Comparison of ENCODE assay signal across 18 mouse cellular contexts in the genomic region with DNA sequence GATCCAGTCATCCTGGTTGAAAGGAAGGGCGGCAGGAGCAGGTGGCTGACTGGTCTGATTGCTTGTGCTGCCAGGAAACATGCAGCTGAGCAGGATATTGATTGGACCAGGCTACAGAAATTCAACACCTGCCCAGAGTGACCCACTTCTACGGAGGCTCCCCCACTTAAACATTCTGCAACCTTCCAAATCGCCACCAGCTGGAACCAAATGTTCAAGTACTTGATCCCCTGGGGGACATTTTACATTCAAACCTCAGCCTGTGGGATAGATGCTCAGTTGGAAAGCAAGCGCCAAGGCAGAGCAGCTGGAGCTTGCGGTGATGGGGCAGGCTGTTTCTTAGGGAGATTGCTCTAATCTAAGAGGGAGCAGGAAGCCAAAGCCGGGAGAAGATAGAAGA. TPM values are rescaled to one million over a fixed set of nuclear protein-coding genes. Genes with fewer than 3 reads are reported as not detected.
A peak's percentile ranks its signal among the peaks of the same experiment; 100 is the strongest.
DNase-seq lines count a peak whose midpoint lies in the region; ATAC-seq lines count a peak whose summit lies in the region.
"Had no signal": no experiment of that assay in that cellular context is flagged by ENCODE, and none has a peak within 500 bp of the region (broad histone marks: within the 10 kb centered on the region; RNA-seq: fewer than 3 reads in every experiment).

No protein-coding gene starts in this region.

- H3K27ac ChIP-seq in embryonic facial prominence, embryonic 14.5 days (replicated peaks; ENCODE audit: low read depth, low read length), result no peak overlapping the region
- no peak overlapping the region for H3K27ac ChIP-seq in embryonic facial prominence, embryonic 10.5 days (replicated peaks)
- H3K27ac ChIP-seq in heart, embryonic 10.5 days, result no peak overlapping the region
- H3K27ac ChIP-seq in neural tube, embryonic 13.5 days (replicated peaks), result peak overlapping the region; percentile 13; the same call in 1 of the 2 replicates
- H3K27ac ChIP-seq: intestine, embryonic 15.5 days; kidney, embryonic 15.5 days; limb, embryonic 13.5 days; liver, embryonic 15.5 days had no signal

- DNase-seq in embryonic facial prominence, embryonic 14.5 days (ENCODE audit: low spot score), result peak; percentile 59
- DNase-seq in embryonic facial prominence, embryonic 10.5 days (ENCODE audit: low spot score), result no peak
- peak; percentile 59 to 74 for DNase-seq in heart, adult 9 months (ENCODE audit: low spot score in 2 of 2)
- no peak for DNase-seq in heart, embryonic 10.5 days (ENCODE audit: low spot score)
- DNase-seq in neural tube, embryonic 10.5 days (ENCODE audit: extremely low spot score, low spot score), result no peak
- no peak for DNase-seq in adrenal gland, postnatal 10 days
- DNase-seq in thymus, postnatal 14 days, result no peak
- DNase-seq: cerebellum, postnatal 14 days; midbrain, embryonic 14.5 days; right cerebral cortex, postnatal 25 days; thymus, postnatal 25 days had no signal

- no peak overlapping the region for H3K9ac ChIP-seq in embryonic facial prominence, embryonic 14.5 days (ENCODE audit: low read depth, low read length)
- H3K9ac ChIP-seq in neural tube, embryonic 13.5 days, result no peak overlapping the region
- H3K9ac ChIP-seq: intestine, embryonic 15.5 days; kidney, embryonic 15.5 days; limb, embryonic 13.5 days; liver, embryonic 15.5 days had no signal

- no peak overlapping the region for H3K4me3 ChIP-seq in embryonic facial prominence, embryonic 14.5 days (ENCODE audit: low read depth, low read length)
- H3K4me3 ChIP-seq in embryonic facial prominence, embryonic 10.5 days, result no peak overlapping the region
- H3K4me3 ChIP-seq in heart, embryonic 10.5 days, result no peak overlapping the region
- no peak overlapping the region for H3K4me3 ChIP-seq in neural tube, embryonic 13.5 days
- H3K4me3 ChIP-seq: intestine, embryonic 15.5 days; kidney, embryonic 15.5 days; limb, embryonic 13.5 days; liver, embryonic 15.5 days had no signal

- peaks cover 5% of the 10 kb centered on the region; the same call in 1 of the 2 replicates for H3K4me1 ChIP-seq in embryonic facial prominence, embryonic 14.5 days (ENCODE audit: control insufficient read depth, insufficient read depth, low read length)
- no peaks in the 10 kb centered on the region for H3K4me1 ChIP-seq in embryonic facial prominence, embryonic 10.5 days
- peaks cover 7% of the 10 kb centered on the region for H3K4me1 ChIP-seq in heart, embryonic 10.5 days
- H3K4me1 ChIP-seq in neural tube, embryonic 13.5 days (replicated peaks), result peaks cover 7% of the 10 kb centered on the region; the same call in 1 of the 2 replicates
- H3K4me1 ChIP-seq: intestine, embryonic 15.5 days; kidney, embryonic 15.5 days; limb, embryonic 13.5 days; liver, embryonic 15.5 days had no signal

- no peaks in the 10 kb centered on the region for H3K36me3 ChIP-seq in embryonic facial prominence, embryonic 14.5 days (ENCODE audit: control insufficient read depth, insufficient read depth, low read length)
- no peaks in the 10 kb centered on the region for H3K36me3 ChIP-seq in embryonic facial prominence, embryonic 10.5 days (replicated peaks)
- H3K36me3 ChIP-seq in heart, embryonic 10.5 days, result no peaks in the 10 kb centered on the region
- no peaks in the 10 kb centered on the region for H3K36me3 ChIP-seq in neural tube, embryonic 13.5 days
- H3K36me3 ChIP-seq: intestine, embryonic 15.5 days; kidney, embryonic 15.5 days; limb, embryonic 13.5 days; liver, embryonic 15.5 days had no signal

- no peaks in the 10 kb centered on the region for H3K9me3 ChIP-seq in embryonic facial prominence, embryonic 14.5 days (ENCODE audit: control insufficient read depth, low read length)
- no peaks in the 10 kb centered on the region for H3K9me3 ChIP-seq in embryonic facial prominence, embryonic 10.5 days
- H3K9me3 ChIP-seq in heart, embryonic 10.5 days, result no peaks in the 10 kb centered on the region
- no peaks in the 10 kb centered on the region for H3K9me3 ChIP-seq in neural tube, embryonic 13.5 days
- H3K9me3 ChIP-seq: intestine, embryonic 15.5 days; kidney, embryonic 15.5 days; liver, embryonic 15.5 days had no signal

- no peak for ATAC-seq in embryonic facial prominence, embryonic 14.5 days (ENCODE audit: low read depth)
- ATAC-seq in neural tube, embryonic 13.5 days (ENCODE audit: low read depth), result peak; percentile 43; the same call in 1 of the 2 replicates
- ATAC-seq: forebrain, embryonic 16.5 days; intestine, embryonic 15.5 days; lung, postnatal 0 days had no signal

- WGBS in embryonic facial prominence, embryonic 14.5 days, result 43% methylated on average over 6 of the region's 6 CpGs
- whole genome bisulfite sequencing in embryonic facial prominence, embryonic 10.5 days, result 53% methylated on average over 6 of the region's 6 CpGs
- WGBS in heart, embryonic 10.5 days, result 51% methylated on average over 6 of the region's 6 CpGs
- WGBS in neural tube, embryonic 13.5 days, result 23% methylated on average over 6 of the region's 6 CpGs

- H3K4me2 ChIP-seq in embryonic facial prominence, embryonic 14.5 days (ENCODE audit: low read depth, low read length), result no peak overlapping the region
- H3K4me2 ChIP-seq in neural tube, embryonic 13.5 days, result no peak overlapping the region
- H3K4me2 ChIP-seq: intestine, embryonic 15.5 days; kidney, embryonic 15.5 days; limb, embryonic 13.5 days; liver, embryonic 15.5 days had no signal

- H3K27me3 ChIP-seq in embryonic facial prominence, embryonic 14.5 days (replicated peaks; ENCODE audit: control insufficient read depth, insufficient read depth, low read length), result no peaks in the 10 kb centered on the region
- no peaks in the 10 kb centered on the region for H3K27me3 ChIP-seq in embryonic facial prominence, embryonic 10.5 days (replicated peaks; ENCODE audit: low read depth, poor library complexity, severe bottlenecking)
- no peaks in the 10 kb centered on the region for H3K27me3 ChIP-seq in heart, embryonic 10.5 days (ENCODE audit: insufficient read depth, poor library complexity, severe bottlenecking)
- H3K27me3 ChIP-seq in neural tube, embryonic 13.5 days, result no peaks in the 10 kb centered on the region
- H3K27me3 ChIP-seq: intestine, embryonic 15.5 days; kidney, embryonic 15.5 days; limb, embryonic 13.5 days; liver, embryonic 15.5 days had no signal

RNA-seq across cellular contexts. Expression of gene Ranbp9, which starts 35.8 kb away (rescaled TPM):
- 11.2 and 13.6 TPM in 2 replicates for polyA plus RNA-seq in embryonic facial prominence, embryonic 14.5 days (2014; fragmentation: Nextera tagmentation; extraction: Ambion mirVana)
- polyA plus RNA-seq in embryonic facial prominence, embryonic 10.5 days (2016; fragmentation: Nextera tagmentation; extraction: Ambion mirVana), result 7.8 and 8.0 TPM in 2 replicates
- 6.8 and 11.6 TPM in 2 replicates for polyA plus RNA-seq in heart, embryonic 10.5 days (2016; fragmentation: Nextera tagmentation; extraction: Ambion mirVana)
- 13.3 and 14.2 TPM in 2 replicates for polyA plus RNA-seq in neural tube, embryonic 13.5 days (2015; fragmentation: Nextera tagmentation; extraction: Ambion mirVana)
- 10 to 100 TPM; 53.1 to 59.9 TPM for total RNA-seq in adrenal gland, postnatal 10 days (2021)

RNA-seq across cellular contexts. Expression of gene Mcur1, which starts 43.1 kb away (rescaled TPM):
- 14.5 and 15.5 TPM in 2 replicates for polyA plus RNA-seq in embryonic facial prominence, embryonic 14.5 days (2014; fragmentation: Nextera tagmentation; extraction: Ambion mirVana)
- polyA plus RNA-seq in embryonic facial prominence, embryonic 10.5 days (2016; fragmentation: Nextera tagmentation; extraction: Ambion mirVana), result 9.5 and 10.1 TPM in 2 replicates
- polyA plus RNA-seq in heart, embryonic 10.5 days (2016; fragmentation: Nextera tagmentation; extraction: Ambion mirVana), result 13.6 and 15.2 TPM in 2 replicates
- polyA plus RNA-seq in neural tube, embryonic 13.5 days (2015; fragmentation: Nextera tagmentation; extraction: Ambion mirVana), result 8.2 and 9.1 TPM in 2 replicates
- total RNA-seq in adrenal gland, postnatal 10 days (2021), result 10 to 100 TPM; 66.3 to 83.1 TPM

Comparison
In these comparisons a context has a peak if more than half of its experiments do, and no peak if none do; other contexts are left out.
1. DNase-seq: peak in embryonic facial prominence, embryonic 14.5 days (single experiment) and heart, adult 9 months (2 of 2); none in embryonic facial prominence, embryonic 10.5 days (single experiment), heart, embryonic 10.5 days (single experiment), neural tube, embryonic 10.5 days (single experiment), adrenal gland, postnatal 10 days (single experiment) and thymus, postnatal 14 days (single experiment).